Mouse (Mus musculus) liver, embryonic 14.5 days (tissue): ENCODE data around the gene Slc5a10.

ENCODE experiments used
- CTCF ChIP-seq: IDR thresholded peaks from 2 replicates; pipeline ENCODE4 v1.5.1; 2016; ENCODE audit warnings: antibody characterized with exemption, low read depth, control low read depth
- EP300 ChIP-seq: IDR thresholded peaks from 2 replicates; pipeline ENCODE4 v1.6.1; 2016; ENCODE audit warnings: antibody characterized with exemption, low read depth

- TF ChIP-seq CTCF = no peak
- no peak for TF ChIP-seq EP300
Observed at GRCm38 (mm10) chr11:61683907-61684731, 36.5 kb downstream of the Slc5a10 start, which contains the start of gene Fam83g.
